Mouse (Mus musculus): Measurements from ENCODE around the gene Dync1i1. TPM values are rescaled to one million over a fixed set of nuclear protein-coding genes. Genes with fewer than 3 reads are reported as not detected.
A peak's percentile ranks its signal among the peaks of the same experiment; 100 is the strongest.

Dync1i1 gene
- polyA plus RNA-seq, 1 experiment = 3.9 TPM

DNA sequence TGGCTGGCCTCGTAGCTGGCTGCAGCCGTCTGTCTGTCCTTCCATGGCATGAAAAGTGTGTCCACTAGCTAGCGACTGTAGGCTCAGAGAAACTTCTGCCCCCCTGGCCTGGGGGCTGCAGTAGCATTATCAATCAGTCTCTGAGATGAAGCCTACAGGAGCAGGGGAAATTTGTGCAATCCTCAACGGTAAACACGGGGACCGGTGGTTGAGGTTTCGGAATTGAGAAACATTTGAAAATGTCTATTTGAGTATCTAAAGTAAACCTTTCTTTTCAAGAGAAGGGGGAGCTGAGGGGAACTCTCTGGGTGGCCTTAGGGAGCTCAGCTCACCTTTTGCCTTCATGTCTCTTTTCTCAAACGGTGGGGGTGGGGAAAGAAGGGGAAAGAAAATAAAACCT lies 134.2 kb downstream of the Dync1i1 start:
- H3K4me2 ChIP-seq (ENCODE audit: low read depth) = no peak overlapping the region

GRCm38 (mm10) chr6:5866091-5866490 lies 140.7 kb downstream of the Dync1i1 start:
- no peak overlapping the region for H3K4me3 ChIP-seq
- no peak overlapping the region for H3K4me2 ChIP-seq (ENCODE audit: low read depth)
- no peak overlapping the region for H3ac ChIP-seq (ENCODE audit: control insufficient read depth, insufficient read length)
- no peaks in the 10 kb centered on the region for H3K79me2 ChIP-seq (ENCODE audit: control insufficient read depth, insufficient read depth)
- no peaks in the 10 kb centered on the region for H3K36me3 ChIP-seq (ENCODE audit: control insufficient read depth, insufficient read depth)
- TF ChIP-seq E2F4 (IDR thresholded peaks at IDR 0.05; ENCODE audit: insufficient read depth) (no peak), SRF (IDR thresholded peaks at IDR 0.05; ENCODE audit: control insufficient read depth, insufficient read length, low read depth) (no peak), POLR2AphosphoS2 (IDR thresholded peaks at IDR 0.05; ENCODE audit: insufficient read length, low read depth) (no peak), MYOD1 (IDR thresholded peaks at IDR 0.05; ENCODE audit: control insufficient read depth in 1 of 3, insufficient read length in 2 of 3, low read depth in 2 of 3) (no peak), CEBPB (IDR thresholded peaks at IDR 0.05; ENCODE audit: insufficient read depth, poor library complexity, severe bottlenecking) (no peak), MYOG (IDR thresholded peaks at IDR 0.05; ENCODE audit: control insufficient read depth in 1 of 3, insufficient read depth in 1 of 3, insufficient read length in 2 of 3, low read depth in 2 of 3) (no peak), USF1 (IDR thresholded peaks at IDR 0.05; ENCODE audit: low read depth) (no peak), POLR2A (IDR thresholded peaks at IDR 0.05; ENCODE audit: insufficient read length, low read depth) (no peak)
- H3K27me3 ChIP-seq (ENCODE audit: control insufficient read depth, insufficient read depth, insufficient read length) = no peaks in the 10 kb centered on the region

More for the DNA sequence above, 134.2 kb downstream of the Dync1i1 start:
- H3K36me3 ChIP-seq (ENCODE audit: control insufficient read depth, insufficient read depth) = no peaks in the 10 kb centered on the region
- H3K79me2 ChIP-seq (ENCODE audit: control insufficient read depth, insufficient read depth) = no peaks in the 10 kb centered on the region
- no peak overlapping the region for H3ac ChIP-seq (ENCODE audit: control insufficient read depth, insufficient read length)
- no peak overlapping the region for H3K4me3 ChIP-seq
- H3K27me3 ChIP-seq (ENCODE audit: control insufficient read depth, insufficient read depth, insufficient read length) = peaks cover 6% of the 10 kb centered on the region
- TF ChIP-seq CEBPB (IDR thresholded peaks at IDR 0.05; ENCODE audit: insufficient read depth, poor library complexity, severe bottlenecking) = no peak
- TF ChIP-seq REST (IDR thresholded peaks at IDR 0.05; ENCODE audit: insufficient read depth, insufficient read length) = no peak
- no peak for TF ChIP-seq POLR2AphosphoS2 (IDR thresholded peaks at IDR 0.05; ENCODE audit: insufficient read length, low read depth)
- no peak for TF ChIP-seq USF1 (IDR thresholded peaks at IDR 0.05; ENCODE audit: low read depth)
- TF ChIP-seq MYOG (IDR thresholded peaks at IDR 0.05; ENCODE audit: control insufficient read depth in 1 of 3, insufficient read depth in 1 of 3, insufficient read length in 2 of 3, low read depth in 2 of 3) = no peak
- TF ChIP-seq TCF12 (IDR thresholded peaks at IDR 0.05; ENCODE audit: insufficient read depth, poor library complexity, severe bottlenecking) = no peak
- TF ChIP-seq E2F4 (IDR thresholded peaks at IDR 0.05; ENCODE audit: insufficient read depth) = no peak

DNA sequence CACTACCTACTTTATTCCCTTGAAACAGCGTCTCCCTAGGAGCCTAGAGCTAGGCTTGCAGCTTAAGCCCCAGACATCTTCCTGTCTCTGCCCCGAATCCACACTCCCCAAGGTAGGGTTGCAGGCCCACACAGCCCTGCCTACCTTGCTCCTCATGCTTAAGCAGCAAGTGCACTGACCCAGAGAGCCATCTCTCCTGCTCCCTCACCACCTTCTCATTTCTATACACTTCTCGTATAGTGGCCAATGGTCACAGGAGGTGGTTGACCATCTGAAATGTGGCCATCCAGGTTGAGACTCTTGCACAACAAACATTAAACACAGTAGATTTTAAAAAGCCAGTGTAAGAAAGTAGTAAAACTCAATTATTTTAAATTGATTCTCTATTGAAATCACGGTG lies 141.8 kb downstream of the Dync1i1 start:
- no peak for TF ChIP-seq E2F4 (IDR thresholded peaks at IDR 0.05; ENCODE audit: insufficient read depth)
- TF ChIP-seq MYOD1 (IDR thresholded peaks at IDR 0.05; ENCODE audit: control insufficient read depth in 1 of 3, insufficient read length in 2 of 3, low read depth in 2 of 3) = no peak
- no peak for TF ChIP-seq POLR2A (IDR thresholded peaks at IDR 0.05; ENCODE audit: insufficient read length, low read depth)
- TF ChIP-seq TCF3 (IDR thresholded peaks at IDR 0.05; ENCODE audit: insufficient read length, low read depth) = no peak
- TF ChIP-seq REST (IDR thresholded peaks at IDR 0.05; ENCODE audit: insufficient read depth, insufficient read length) = no peak
- TF ChIP-seq CEBPB (IDR thresholded peaks at IDR 0.05; ENCODE audit: insufficient read depth, poor library complexity, severe bottlenecking) = no peak
- TF ChIP-seq TCF12 (IDR thresholded peaks at IDR 0.05; ENCODE audit: insufficient read depth, poor library complexity, severe bottlenecking) = no peak
- TF ChIP-seq MYOG (IDR thresholded peaks at IDR 0.05; ENCODE audit: control insufficient read depth in 1 of 3, insufficient read depth in 1 of 3, insufficient read length in 2 of 3, low read depth in 2 of 3) = no peak
- TF ChIP-seq USF1 (IDR thresholded peaks at IDR 0.05; ENCODE audit: low read depth) = no peak
- TF ChIP-seq SRF (IDR thresholded peaks at IDR 0.05; ENCODE audit: control insufficient read depth, insufficient read length, low read depth) = no peak
- no peak for TF ChIP-seq POLR2AphosphoS2 (IDR thresholded peaks at IDR 0.05; ENCODE audit: insufficient read length, low read depth)
- no peak for TF ChIP-seq MAX (IDR thresholded peaks at IDR 0.05; ENCODE audit: low read depth)
- no peak overlapping the region for H3ac ChIP-seq (ENCODE audit: control insufficient read depth, insufficient read length)
- no peaks in the 10 kb centered on the region for H3K79me2 ChIP-seq (ENCODE audit: control insufficient read depth, insufficient read depth)
- no peaks in the 10 kb centered on the region for H3K36me3 ChIP-seq (ENCODE audit: control insufficient read depth, insufficient read depth)
- H3K4me3 ChIP-seq = no peak overlapping the region
- no peaks in the 10 kb centered on the region for H3K27me3 ChIP-seq (ENCODE audit: control insufficient read depth, insufficient read depth, insufficient read length)
- H3K4me2 ChIP-seq (ENCODE audit: low read depth) = no peak overlapping the region

DNA sequence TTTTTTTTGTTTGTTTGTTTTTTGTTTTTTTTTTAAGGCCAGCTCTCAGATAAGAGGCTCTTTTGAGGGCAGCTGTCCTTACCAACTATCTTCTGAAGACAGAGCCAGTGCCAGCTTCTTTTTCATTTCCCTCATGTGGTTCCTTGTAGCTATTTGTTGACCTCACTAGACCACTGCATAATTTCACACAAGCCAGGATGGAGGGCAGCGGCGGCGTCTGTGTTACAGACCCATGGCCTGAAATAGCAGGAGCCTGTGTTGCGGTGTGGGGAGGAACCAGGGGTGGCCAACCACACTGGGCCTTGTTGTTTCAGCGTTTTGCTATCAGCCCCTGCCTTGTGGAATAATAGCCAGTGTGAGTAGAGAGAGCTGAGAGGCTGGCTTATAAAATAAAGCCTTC lies 145.6 kb downstream of the Dync1i1 start:
- no peak overlapping the region for H3ac ChIP-seq (ENCODE audit: control insufficient read depth, insufficient read length)
- no peaks in the 10 kb centered on the region for H3K79me2 ChIP-seq (ENCODE audit: control insufficient read depth, insufficient read depth)
- no peak overlapping the region for H3K4me3 ChIP-seq
- H3K36me3 ChIP-seq (ENCODE audit: control insufficient read depth, insufficient read depth) = no peaks in the 10 kb centered on the region
- TF ChIP-seq SRF (IDR thresholded peaks at IDR 0.05; ENCODE audit: control insufficient read depth, insufficient read length, low read depth) (no peak), MYOG (IDR thresholded peaks at IDR 0.05; ENCODE audit: control insufficient read depth in 1 of 3, insufficient read depth in 1 of 3, insufficient read length in 2 of 3, low read depth in 2 of 3) (peak in 1 of 3 experiments; percentile 12)
- H3K4me2 ChIP-seq (ENCODE audit: low read depth) = no peak overlapping the region
- no peaks in the 10 kb centered on the region for H3K27me3 ChIP-seq (ENCODE audit: control insufficient read depth, insufficient read depth, insufficient read length)

DNA sequence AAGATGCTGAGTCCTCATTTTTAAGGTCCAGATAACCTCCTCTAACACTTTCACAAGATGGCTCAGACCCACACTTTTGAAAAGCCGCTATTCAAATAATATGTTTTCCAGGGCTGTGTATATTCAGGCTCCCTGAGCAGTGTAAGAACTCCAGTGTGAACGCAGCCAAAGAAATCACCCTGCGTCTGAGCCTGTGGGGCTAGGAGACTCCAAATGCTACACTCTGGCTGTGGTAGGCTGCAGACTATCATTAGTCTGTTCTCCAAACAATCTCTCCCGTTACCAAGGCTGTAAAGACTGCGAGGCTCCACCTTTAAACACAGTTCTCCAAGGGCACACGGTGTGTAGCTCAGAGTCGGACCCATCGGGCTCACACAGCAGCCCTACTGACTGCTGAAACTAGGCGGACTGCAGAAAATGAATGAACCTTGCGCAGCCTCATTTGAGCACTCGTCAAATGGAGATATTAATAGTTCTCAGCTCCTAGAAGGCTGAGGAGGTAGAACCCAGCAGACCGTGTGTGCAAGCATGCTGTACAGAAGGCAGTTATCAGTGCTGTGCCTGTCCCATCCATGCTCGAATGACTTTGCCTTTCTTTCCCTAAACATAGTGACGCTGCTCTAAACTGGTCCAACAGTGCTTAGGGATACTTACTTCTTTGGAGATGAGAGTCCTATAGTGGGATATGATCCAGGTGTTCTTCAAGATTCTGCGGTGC lies 146.3 kb downstream of the Dync1i1 start:
- Histone ChIP-seq H3K79me2 (ENCODE audit: control insufficient read depth, insufficient read depth) (no peaks in the 10 kb centered on the region), H3K27me3 (ENCODE audit: control insufficient read depth, insufficient read depth, insufficient read length) (no peaks in the 10 kb centered on the region), H3K36me3 (ENCODE audit: control insufficient read depth, insufficient read depth) (no peaks in the 10 kb centered on the region), H3K4me2 (ENCODE audit: low read depth) (no peak overlapping the region), H3ac (ENCODE audit: control insufficient read depth, insufficient read length) (no peak overlapping the region), H3K4me3 (no peak overlapping the region)
- TF ChIP-seq SRF (IDR thresholded peaks at IDR 0.05; ENCODE audit: control insufficient read depth, insufficient read length, low read depth) = no peak
- TF ChIP-seq TCF12 (IDR thresholded peaks at IDR 0.05; ENCODE audit: insufficient read depth, poor library complexity, severe bottlenecking) = no peak
- TF ChIP-seq E2F4 (IDR thresholded peaks at IDR 0.05; ENCODE audit: insufficient read depth) = no peak
- no peak for TF ChIP-seq CEBPB (IDR thresholded peaks at IDR 0.05; ENCODE audit: insufficient read depth, poor library complexity, severe bottlenecking)
- no peak for TF ChIP-seq POLR2A (IDR thresholded peaks at IDR 0.05; ENCODE audit: insufficient read length, low read depth)
- TF ChIP-seq TCF3 (IDR thresholded peaks at IDR 0.05; ENCODE audit: insufficient read length, low read depth) = no peak
- no peak for TF ChIP-seq MYOG (IDR thresholded peaks at IDR 0.05; ENCODE audit: control insufficient read depth in 1 of 3, insufficient read depth in 1 of 3, insufficient read length in 2 of 3, low read depth in 2 of 3)
- TF ChIP-seq MYOD1 (IDR thresholded peaks at IDR 0.05; ENCODE audit: control insufficient read depth in 1 of 3, insufficient read length in 2 of 3, low read depth in 2 of 3) = no peak
- TF ChIP-seq USF1 (IDR thresholded peaks at IDR 0.05; ENCODE audit: low read depth) = no peak
- TF ChIP-seq REST (IDR thresholded peaks at IDR 0.05; ENCODE audit: insufficient read depth, insufficient read length) = no peak
- no peak for TF ChIP-seq MAX (IDR thresholded peaks at IDR 0.05; ENCODE audit: low read depth)
